Mouse (Mus musculus) heart, postnatal 0 days (tissue): ENCODE data around the gene Rdh7.
"Not testable (repeated sequence)": the region's sequence is repeated elsewhere in the genome, so short reads cannot be mapped to it uniquely, and the experiment has no call there.

Experiments used
- CTCF ChIP-seq: IDR thresholded peaks from 2 replicates; pipeline ENCODE4 v1.5.1; 2016; ENCODE audit warnings: antibody characterized with exemption, control low read depth, low read depth
- EP300 ChIP-seq: IDR thresholded peaks from 2 replicates; pipeline ENCODE4 v1.6.1; 2016; ENCODE audit warnings: antibody characterized with exemption, low read depth

DNA sequence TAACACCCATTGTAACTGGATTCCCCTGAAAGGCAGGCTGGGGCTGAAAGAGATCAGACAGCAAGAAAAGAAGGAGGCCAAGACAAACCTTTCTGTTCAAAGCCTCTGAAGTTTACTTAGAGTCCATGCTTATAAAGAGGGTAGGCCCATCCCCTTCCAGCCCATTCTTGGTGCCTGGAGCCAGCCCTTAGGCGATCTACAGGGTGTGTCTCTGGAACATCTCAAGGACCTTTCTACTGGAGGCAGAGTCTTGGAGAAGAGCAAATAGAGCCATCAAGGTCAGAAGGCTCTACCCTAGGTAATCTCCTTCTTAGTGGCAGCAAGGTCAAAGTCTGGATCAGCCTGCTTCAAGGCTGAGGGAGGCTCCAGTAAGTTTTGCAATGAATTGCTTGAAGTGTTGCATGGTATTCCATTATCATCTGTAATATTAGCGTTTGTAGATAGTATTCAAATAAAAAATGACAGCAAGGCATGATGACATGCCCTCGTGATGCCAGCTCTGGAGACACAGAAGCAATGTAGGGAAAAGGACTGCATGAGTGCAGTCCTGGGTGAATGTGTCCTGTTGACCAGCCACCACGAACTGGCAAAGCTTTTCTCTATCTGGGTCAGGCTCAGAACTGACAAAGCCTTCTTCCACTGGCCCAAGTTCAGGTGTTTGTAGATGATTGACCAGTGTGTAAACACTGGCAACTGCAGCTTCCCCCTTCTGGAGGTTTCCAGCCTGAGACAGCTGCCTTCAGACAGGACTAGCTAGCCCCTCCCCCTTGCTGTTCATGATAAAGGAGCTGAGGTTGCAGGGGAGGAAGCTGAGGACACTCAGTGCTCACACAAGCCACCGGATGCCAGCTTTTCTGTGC lies 4.8 kb upstream of the Rdh7 start:
- TF ChIP-seq CTCF, EP300: not testable (repeated sequence)
